Mouse (Mus musculus): ENCODE data around the gene Zfp503.

The Zfp503 gene

DNA sequence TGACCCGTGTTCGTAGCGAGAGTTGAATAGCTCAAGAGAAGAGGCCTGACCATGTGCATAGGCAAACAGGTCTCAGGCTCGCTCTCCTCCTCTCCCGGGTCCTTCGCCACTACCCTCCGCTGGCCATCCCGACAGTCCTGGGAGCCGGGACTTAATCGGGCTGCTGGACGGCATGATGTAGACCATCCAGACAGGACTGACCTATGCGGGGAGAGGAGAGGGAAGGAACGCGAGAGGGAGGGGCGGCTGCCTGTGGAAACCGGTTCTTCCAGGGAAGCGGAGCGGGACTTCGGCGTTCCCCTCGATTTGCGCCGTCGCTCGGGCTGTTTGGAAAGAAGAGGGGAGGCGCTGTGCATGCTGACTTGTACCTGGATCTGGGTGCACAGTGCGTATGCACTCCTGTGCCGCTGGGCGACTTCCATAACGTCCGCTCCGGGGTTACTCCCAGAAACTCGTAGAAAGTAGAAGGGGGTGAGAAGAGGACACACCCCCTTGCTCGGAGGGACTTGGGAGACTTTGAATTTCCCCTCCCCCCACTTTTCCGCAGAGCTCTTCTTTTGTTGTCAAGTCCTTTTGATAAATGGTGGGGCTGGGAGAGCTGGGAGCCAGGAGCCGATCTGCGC is at the start of gene Zfp503:
Gene Zfp503, minus strand, starts transcription at position 311 of the 623 bp plus-strand sequence.
- DNase-seq, result peak; percentile 90

- DNase-seq, result no peak
Measured at GRCm38 (mm10) chr14:22037498-22038131, 48.2 kb upstream of the Zfp503 start.

DNA sequence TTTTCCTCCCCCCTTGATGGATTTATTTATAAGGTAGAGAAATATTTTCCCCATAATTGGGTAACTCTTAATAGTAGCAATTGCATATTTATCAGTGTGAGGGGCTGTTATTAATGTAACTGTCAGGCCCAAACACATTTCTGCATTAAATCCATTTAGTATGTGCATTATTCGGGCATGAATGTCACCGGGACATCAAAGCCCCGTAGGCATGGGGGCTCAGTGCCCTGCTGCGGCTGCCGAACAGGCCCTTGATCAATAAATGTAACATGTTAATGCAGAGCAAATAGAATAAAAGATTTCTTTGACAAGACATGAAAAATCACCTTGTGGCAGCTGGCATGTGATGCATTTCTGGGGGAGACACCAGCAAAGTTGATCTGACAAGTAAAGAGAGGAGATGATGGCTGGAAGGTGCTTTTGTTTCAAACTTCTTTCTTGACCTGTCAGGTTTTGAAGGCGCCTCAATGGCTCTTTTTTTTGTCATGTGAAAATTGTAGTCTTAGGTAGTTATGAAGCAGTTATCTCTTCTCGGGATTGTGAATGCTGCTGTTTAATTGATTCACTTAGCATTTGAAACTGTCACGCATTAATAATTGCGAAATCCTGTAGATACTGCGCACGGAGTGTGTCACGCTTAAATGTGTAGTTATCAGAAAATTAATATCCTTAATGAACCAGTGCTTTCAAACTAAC is 47.5 kb upstream of the Zfp503 start:
- DNase-seq, result no peak

DNA sequence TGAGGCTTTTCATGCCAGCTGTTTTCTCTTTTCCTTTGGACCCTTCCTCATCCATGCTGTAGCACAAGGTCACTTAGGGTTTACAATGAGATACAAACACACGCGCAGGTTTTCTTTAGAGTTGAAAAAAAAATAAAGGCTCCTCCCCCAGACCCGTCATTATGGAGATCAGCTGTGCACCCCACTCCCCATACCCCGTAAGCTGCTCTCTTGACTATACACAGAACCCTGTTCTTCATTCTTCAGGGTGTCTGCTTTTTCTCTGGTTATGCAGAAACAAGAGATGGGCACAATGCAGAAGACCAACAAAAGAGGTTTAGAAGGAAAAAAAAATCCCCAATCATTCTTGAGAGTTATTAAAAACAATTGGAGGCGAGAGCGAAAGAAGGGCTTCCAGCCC is 46.9 kb upstream of the Zfp503 start:
- DNase-seq, result no peak

DNA sequence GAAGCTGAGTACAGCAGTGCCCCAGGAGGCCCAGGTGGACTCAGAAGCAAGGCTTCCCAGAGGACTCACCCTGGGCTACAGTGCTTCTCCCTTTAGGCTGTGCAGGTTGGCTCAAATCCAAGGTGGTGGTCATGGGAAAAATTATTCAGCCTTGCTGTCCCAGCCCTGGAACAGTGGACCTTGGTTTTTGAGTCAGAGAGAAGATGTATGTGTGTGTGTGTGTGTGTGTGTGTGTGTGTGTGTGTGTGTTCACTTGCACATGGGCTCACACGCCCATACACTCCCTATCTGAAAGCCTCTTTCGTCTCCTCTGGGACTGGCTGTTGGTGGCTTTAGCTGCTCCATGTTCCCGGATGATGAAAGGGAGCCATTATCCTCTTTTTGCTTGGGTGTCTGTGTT is 46.5 kb upstream of the Zfp503 start:
- DNase-seq, result no peak

DNA sequence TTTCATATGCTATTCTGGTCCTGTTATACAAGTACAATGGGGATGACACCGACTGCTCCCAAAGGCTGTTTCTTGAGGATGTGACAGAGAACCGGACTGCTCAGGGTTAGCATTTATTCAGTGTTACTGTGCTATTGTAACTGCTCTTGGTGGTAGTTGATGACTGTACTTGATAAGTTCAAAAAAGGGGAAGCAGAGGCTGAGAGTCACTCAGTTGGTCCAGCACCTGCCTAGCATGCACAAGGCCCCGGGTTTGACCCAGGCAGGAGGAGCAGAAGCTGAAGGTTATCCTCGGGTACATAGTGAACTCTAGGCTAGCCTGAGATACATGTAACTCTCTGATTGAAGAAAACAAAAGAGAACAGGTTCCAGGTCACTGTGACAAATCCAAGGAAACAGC is 34.1 kb upstream of the Zfp503 start:
- no peak for DNase-seq

DNA sequence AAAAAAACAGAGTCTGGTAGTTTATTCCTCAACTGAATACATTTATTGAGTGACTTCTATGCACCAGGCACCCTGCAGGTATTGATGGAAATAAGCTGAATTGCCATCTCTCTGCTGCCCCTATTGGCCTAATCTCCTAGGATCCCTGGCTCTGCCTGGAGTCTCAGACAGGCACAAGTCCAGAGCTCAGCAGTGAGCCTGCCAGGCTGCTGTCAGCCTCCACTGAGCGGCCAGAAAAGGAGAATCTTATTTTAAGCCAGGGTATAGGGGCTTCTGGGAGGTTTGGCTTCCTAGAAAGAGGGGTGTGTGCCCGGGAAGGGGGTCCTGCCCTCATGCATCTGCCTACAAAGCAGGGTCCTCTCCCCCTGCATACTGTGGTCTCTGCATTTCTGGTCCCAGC is 31.5 kb upstream of the Zfp503 start:
- peak; percentile 69 for DNase-seq

DNA sequence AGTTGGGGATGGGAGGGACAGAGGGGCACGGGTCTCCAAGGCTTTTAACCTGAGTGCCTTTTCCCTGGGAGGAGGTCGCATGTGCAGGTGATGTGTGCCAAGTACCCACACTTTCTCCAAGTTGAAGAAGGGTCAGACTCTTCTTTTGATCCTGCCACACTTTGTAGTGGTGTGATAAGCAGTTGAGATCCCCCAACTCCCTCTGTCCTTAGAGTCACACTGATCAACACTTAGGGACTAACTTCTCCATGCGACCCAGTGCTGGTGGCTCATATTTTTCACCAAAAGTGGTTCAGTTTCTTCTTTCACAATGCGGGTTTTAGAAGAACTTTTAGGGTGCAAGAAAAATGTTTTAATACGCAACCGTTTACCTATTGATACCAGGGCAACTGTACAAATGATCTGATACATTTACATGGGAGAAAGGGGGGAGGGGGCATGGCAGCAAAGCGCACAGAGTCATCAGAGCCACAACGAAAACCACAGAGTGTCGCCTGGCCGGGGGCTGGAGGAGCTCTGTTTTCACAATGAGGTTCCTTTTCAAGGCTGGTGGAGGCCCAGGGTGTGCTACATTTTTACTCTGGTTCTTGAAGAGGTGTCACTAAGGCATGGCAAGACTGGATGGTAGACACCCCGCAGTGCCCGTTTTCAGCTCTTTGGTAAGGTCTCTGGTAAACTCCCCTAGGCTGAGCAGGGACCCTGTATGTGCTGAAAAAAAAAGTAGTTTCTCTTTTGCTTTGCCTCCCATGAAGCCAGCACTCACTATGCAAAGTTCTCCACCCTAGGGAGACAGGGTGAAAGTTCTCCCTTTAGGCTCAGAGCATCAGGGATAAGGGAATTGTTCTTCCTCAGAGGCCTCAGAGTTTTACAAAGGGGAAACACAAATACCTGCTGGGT is 30.8 kb upstream of the Zfp503 start:
- no peak for DNase-seq

- DNase-seq, result peak; percentile 79
Measured at GRCm38 (mm10) chr14:22019252-22019948, 30.0 kb upstream of the Zfp503 start, which contains the start of gene Lrmda. TSS of gene Lrmda (plus strand) at chr14:22019712.

- DNase-seq, result no peak
Measured at GRCm38 (mm10) chr14:22017011-22017410, 27.6 kb upstream of the Zfp503 start.

DNA sequence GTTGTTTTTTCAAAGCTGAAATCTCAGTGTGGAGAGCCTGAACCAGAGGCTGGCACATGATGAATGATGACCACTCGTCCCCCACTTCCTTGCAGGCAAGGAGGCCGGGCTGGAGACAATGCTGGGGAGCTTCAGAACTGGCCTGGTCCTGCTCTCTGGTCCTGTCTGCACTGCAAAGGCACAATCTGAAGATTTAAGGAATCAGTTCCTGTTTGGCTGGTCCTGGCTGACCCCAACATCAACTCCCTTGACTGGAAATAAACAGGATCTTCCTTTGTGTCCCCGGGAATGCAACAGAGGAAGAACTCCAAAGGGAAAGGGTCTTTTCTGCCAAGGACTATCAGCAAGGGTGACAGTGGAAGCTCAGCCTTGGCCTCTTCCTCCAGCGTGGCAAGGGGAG is 25.4 kb upstream of the Zfp503 start:
- DNase-seq, result no peak

- DNase-seq, result no peak
Measured at GRCm38 (mm10) chr14:22014315-22014714, 24.9 kb upstream of the Zfp503 start.

- no peak for DNase-seq
Measured at GRCm38 (mm10) chr14:22007006-22007405, 17.6 kb upstream of the Zfp503 start.

- DNase-seq, result no peak
Measured at GRCm38 (mm10) chr14:22004943-22005342, 15.5 kb upstream of the Zfp503 start.

DNA sequence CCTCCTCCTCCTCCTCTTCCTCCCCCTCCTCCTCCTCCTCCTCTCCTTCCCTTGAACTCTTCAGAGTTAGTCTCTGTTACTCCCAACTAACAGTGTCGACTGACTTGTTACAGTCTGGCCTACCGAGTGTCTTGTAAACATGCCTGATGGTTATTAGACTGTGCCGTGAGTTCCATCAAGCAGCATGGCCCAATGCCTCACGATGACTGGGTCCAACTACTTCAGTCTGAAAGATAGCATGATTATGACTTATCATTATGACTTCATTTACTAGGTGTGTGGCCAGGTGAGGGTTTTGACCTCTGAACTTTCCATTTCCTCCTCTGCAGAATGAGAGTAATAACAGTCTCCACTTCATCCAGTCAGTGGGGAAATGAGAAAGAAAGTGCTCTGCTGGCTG is 14.2 kb upstream of the Zfp503 start:
- no peak for DNase-seq

GRCm38 (mm10) chr14:22003231-22003630 is 13.8 kb upstream of the Zfp503 start:
- DNase-seq, result no peak

- DNase-seq, result no peak
Measured at GRCm38 (mm10) chr14:21999588-21999987, 10.2 kb upstream of the Zfp503 start.

DNA sequence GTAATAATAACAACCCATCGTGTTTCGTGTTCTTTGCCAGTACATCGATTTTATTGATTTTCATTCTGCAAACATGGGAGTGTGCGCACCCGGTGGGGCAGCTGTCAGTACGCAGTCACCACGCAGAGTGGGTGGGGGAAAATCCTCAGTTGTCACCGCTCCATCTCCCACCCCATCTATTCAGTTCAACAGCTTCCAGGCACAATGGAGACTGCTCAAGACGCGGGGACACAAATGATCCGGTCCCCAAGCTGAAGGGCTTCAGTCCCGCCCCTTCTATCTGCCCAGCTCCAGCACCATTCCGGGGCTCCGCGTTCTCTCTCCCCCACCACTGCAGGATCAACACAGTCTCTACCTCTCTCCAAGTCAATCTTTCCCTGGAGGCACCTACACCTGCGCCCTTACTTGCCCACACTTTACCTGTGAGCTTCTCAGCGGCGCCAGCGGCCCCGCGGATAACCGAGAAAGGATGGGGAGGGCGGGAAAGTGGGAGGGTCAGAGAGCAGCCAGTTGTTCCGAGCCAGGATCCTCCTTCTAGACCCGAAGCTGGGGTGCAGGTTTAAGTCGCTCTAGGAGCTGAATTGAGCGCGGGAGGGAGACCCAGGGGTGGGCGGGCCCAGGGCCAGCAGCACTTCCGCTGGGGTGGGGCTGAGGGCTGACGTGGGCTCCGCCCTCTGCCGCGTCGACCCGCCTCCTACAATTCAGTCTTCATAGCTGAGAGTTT is 5.8 kb upstream of the Zfp503 start:
- DNase-seq, result peak; percentile 90

DNA sequence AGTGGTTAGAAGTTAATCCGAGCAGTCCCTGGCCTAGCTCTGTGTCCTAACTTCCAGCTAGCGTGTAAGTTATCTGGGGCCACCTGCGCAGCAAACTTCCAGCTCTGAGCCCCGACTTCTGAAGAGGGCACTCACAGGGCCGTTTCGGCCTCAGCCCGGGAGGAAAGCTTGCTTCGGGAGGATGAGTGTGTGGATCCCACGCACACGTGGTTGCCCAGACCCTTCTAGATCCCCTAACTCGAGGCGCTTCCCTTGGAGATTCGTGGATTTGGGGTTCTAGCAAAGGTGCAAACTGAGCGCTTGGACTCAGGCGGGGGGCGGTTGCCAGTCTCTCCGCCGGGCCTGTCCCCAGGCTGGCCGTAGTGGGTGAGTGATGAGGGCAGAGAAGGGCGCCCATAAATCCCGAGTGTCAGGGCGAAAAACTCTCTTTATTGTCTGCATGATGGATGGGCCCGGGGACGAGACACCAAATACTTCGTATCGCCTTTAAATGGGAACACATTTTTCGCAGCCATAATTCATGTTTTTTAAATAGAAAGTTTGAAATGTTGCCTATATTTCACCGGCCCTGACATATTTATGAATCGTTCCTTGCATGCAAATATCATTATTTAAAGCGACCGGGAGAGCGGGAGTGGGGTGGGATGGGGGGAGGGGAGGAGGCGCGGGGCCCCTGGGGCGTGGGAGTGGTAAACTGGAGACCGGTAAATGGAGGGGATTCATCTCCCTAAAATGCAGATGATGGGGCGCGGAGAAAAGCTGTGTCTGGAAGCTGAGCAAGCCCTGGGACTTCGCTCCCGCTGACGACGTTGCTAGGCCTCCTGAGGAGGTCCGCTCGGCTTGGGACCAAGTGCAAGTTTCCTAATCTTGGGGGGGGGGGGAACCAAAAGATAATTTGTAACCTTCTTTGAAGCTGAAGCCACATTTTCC is 4.9 kb upstream of the Zfp503 start:
- DNase-seq, result peak; percentile 80

GRCm38 (mm10) chr14:21993251-21994060 is 4.1 kb upstream of the Zfp503 start:
- DNase-seq, result peak; percentile 53
